Mouse (Mus musculus): Measurements from ENCODE around the gene Gm20696.

DNA sequence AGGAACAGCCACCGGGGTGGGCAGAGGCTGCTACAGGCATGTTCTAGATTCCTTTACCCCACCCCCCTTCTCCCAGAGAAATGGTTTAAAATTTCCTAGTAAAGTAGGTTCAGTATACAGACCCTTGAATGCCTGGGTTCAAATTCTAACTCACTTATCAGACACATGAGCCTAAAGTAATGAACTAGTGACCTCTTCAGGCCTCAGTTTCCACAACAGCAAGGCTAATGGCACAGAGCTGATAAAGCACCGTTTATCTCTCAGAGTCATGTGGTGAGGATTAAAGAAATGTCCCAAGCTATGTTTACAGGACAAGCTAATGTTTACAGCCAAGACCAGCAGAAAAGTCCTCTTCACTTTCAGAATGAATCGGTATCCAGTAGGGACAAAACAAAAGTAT, 173.7 kb downstream of the Gm20696 start:
- TF ChIP-seq POLR2A (IDR thresholded peaks at IDR 0.05; ENCODE audit: insufficient read depth, low read length) = no peak
- TF ChIP-seq CTCF (IDR thresholded peaks at IDR 0.05; ENCODE audit: low read depth, low read length) = no peak

All from ES-Bruce4 (cell line).